Mouse (Mus musculus) heart, adult 2 months (tissue): Measurements from ENCODE around the gene Prkar2b.

ENCODE experiments used
- CTCF ChIP-seq: fragments of 200-600 bp; IDR thresholded peaks from 2 replicates; pipeline ENCODE4 v1.8.1; 2022; ENCODE audit warnings: antibody characterized with exemption, mild to moderate bottlenecking, moderate library complexity
- EP300 ChIP-seq: fragments of 200-500 bp; IDR thresholded peaks from 2 replicates; pipeline ENCODE4 v1.6.1; 2011; ENCODE audit warnings: low read depth, low read length, control low read depth; ENCODE audit not compliant: insufficient read depth
- POLR2A ChIP-seq: fragments of 200-500 bp; IDR thresholded peaks from 2 replicates; pipeline ENCODE4 v1.6.1; 2011; ENCODE audit warnings: mild to moderate bottlenecking, low read depth, low read length, control low read depth; ENCODE audit not compliant: insufficient read depth

DNA sequence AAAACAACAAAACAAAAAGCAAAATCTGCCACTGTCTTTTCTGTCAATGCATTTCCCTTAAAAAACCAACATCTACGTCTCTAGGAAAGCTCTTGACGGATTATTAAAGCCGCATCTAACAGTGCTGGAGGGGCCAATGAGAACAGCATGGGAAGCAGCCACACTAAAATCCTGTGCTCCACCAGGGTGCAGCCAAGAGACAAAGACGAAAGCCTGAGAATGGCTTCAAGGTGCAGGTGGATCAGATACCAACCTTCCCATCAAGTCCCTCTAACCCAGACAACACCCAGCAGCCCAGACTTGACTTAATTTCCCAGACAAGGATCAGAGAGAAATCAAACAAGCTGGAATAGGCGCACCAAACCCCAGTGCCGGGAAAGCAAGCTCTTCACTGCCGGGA, 84.6 kb downstream of the Prkar2b start:
- peak; percentile 42 for TF ChIP-seq CTCF
- no peak for TF ChIP-seq EP300
- TF ChIP-seq POLR2A, result no peak
